Mouse (Mus musculus): ENCODE results near the gene Ghr.

DNA sequence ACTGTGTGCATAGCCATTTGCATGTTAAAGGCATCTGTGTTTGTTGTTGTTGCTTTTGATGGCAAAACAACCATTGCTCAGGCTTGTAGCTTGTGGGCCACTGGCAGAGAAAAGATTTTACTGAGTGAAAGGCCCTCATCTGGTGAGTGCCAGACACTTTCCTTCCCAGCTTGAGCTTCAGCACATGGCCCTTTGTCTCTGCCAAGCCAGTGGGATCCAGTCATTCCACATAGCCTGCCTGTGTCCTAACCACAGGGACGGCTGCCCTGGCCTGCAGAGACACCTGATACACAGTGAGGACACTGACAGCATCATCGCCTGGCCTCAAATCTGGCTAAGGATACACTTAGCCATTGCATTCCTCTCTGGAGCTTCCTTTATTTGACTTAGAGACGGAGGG lies 74.2 kb downstream of the Ghr start:
- TF ChIP-seq CTCF (conservative IDR thresholded peaks at IDR 0.05; ENCODE audit: insufficient read depth, insufficient read length, low read depth, low read length) (no peak), POLR2A (IDR thresholded peaks at IDR 0.05; ENCODE audit: low read depth, low read length) (no peak)
